ENCODE assay signal across 26 mouse cellular contexts in the genomic region with DNA sequence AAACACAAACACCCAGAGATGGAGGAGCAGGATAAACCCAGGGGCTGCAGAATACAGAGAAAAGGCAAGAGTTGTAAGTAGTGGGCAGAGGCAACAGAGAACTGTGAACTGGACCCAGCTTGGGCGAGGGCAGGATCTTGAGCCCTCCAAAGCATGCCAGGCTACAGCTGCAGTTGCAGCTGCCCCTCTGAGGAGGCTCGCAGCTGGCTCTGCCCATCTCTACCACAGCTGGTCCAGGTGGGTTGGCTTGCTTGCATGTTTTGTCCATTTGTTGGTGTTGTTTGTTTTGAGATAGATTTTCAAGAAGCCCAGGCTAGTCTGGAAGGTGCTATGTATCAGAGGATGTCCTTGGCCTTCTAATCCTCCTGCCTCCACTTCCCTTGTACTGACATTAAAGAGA. TPM values are rescaled to one million over a fixed set of nuclear protein-coding genes. Genes with fewer than 3 reads are reported as not detected.
DNase-seq lines count a peak whose midpoint lies in the region; ATAC-seq and TF ChIP-seq lines count a peak whose summit lies in the region.
"Had no signal": no experiment of that assay in that cellular context is flagged by ENCODE, and none has a peak within 500 bp of the region (broad histone marks: within the 10 kb centered on the region; RNA-seq: fewer than 3 reads in every experiment).

No protein-coding gene starts in this region.

- 82% methylated on average over 2 of the region's 2 CpGs for WGBS in intestine, embryonic 16.5 days
- WGBS in intestine, postnatal 0 days, result 97% methylated on average over 2 of the region's 2 CpGs
- 68% methylated on average over 2 of the region's 2 CpGs for WGBS in limb, embryonic 14.5 days

- H3K4me3 ChIP-seq in intestine, embryonic 16.5 days (ENCODE audit: low read length), result no peak overlapping the region
- H3K4me3 ChIP-seq in intestine, postnatal 0 days (ENCODE audit: low read depth, low read length), result no peak overlapping the region
- H3K4me3 ChIP-seq in C2C12 (ENCODE audit: insufficient read depth, poor library complexity, severe bottlenecking), result no peak overlapping the region
- no peak overlapping the region for H3K4me3 ChIP-seq in limb, embryonic 14.5 days (replicated peaks; ENCODE audit: low read length)
- H3K4me3 ChIP-seq: hindbrain, embryonic 13.5 days; limb, embryonic 15.5 days; liver, embryonic 13.5 days; neural tube, embryonic 12.5 days had no signal

- H3K79me2 ChIP-seq in C2C12 (ENCODE audit: control insufficient read depth, insufficient read depth), result no peaks in the 10 kb centered on the region

- H3K4me2 ChIP-seq in intestine, embryonic 16.5 days (ENCODE audit: low read depth, low read length), result no peak overlapping the region
- no peak overlapping the region for H3K4me2 ChIP-seq in intestine, postnatal 0 days (replicated peaks; ENCODE audit: low read depth)
- H3K4me2 ChIP-seq in limb, embryonic 14.5 days (replicated peaks; ENCODE audit: low read depth, low read length, severe bottlenecking), result no peak overlapping the region
- H3K4me2 ChIP-seq: heart, embryonic 11.5 days; hindbrain, embryonic 13.5 days; limb, embryonic 15.5 days; liver, embryonic 13.5 days; neural tube, embryonic 12.5 days had no signal

- no peak for TF ChIP-seq CTCF in intestine, postnatal 0 days (IDR thresholded peaks at IDR 0.05; ENCODE audit: low read depth)
- no peak for TF ChIP-seq CTCF in C2C12 (IDR thresholded peaks at IDR 0.05; ENCODE audit: control insufficient read depth, insufficient read depth, insufficient read length)

- no peaks in the 10 kb centered on the region for H3K9me3 ChIP-seq in intestine, embryonic 16.5 days (ENCODE audit: control insufficient read depth, low read length)
- no peaks in the 10 kb centered on the region for H3K9me3 ChIP-seq in intestine, postnatal 0 days (ENCODE audit: control insufficient read depth)
- H3K9me3 ChIP-seq in limb, embryonic 14.5 days (ENCODE audit: control insufficient read depth, low read length), result no peaks in the 10 kb centered on the region
- H3K9me3 ChIP-seq: hindbrain, embryonic 13.5 days; limb, embryonic 15.5 days; liver, embryonic 13.5 days; neural tube, embryonic 12.5 days had no signal

- H3K27me3 ChIP-seq in intestine, embryonic 16.5 days (replicated peaks; ENCODE audit: control insufficient read depth, insufficient read depth, low read length), result no peaks in the 10 kb centered on the region
- no peaks in the 10 kb centered on the region for H3K27me3 ChIP-seq in intestine, postnatal 0 days (replicated peaks; ENCODE audit: control insufficient read depth, insufficient read depth, low read length)
- H3K27me3 ChIP-seq in C2C12 (ENCODE audit: control insufficient read depth, insufficient read depth, insufficient read length), result no peaks in the 10 kb centered on the region
- no peaks in the 10 kb centered on the region for H3K27me3 ChIP-seq in limb, embryonic 14.5 days (ENCODE audit: control insufficient read depth, insufficient read depth, low read length)
- H3K27me3 ChIP-seq: limb, embryonic 15.5 days had no signal

- no peak overlapping the region for H3ac ChIP-seq in C2C12 (ENCODE audit: control insufficient read depth, insufficient read length, low read depth)

- TF ChIP-seq POLR2A in limb, embryonic 14.5 days (IDR thresholded peaks at IDR 0.05; ENCODE audit: borderline replicate concordance, extremely low read depth, insufficient read depth, insufficient read length), result no peak

- H3K27ac ChIP-seq in intestine, embryonic 16.5 days (ENCODE audit: low read length), result no peak overlapping the region
- H3K27ac ChIP-seq in intestine, postnatal 0 days (ENCODE audit: low read depth, low read length), result no peak overlapping the region
- no peak overlapping the region for H3K27ac ChIP-seq in limb, embryonic 14.5 days (replicated peaks; ENCODE audit: low read depth, low read length)
- H3K27ac ChIP-seq: hindbrain, embryonic 13.5 days; liver, embryonic 13.5 days; neural tube, embryonic 12.5 days had no signal

- H3K79me3 ChIP-seq in C2C12 (ENCODE audit: low read depth), result no peaks in the 10 kb centered on the region

- peaks cover 19% of the 10 kb centered on the region for H3K4me1 ChIP-seq in intestine, embryonic 16.5 days (ENCODE audit: control insufficient read depth, insufficient read depth, low read length)
- H3K4me1 ChIP-seq in intestine, postnatal 0 days (replicated peaks; ENCODE audit: control insufficient read depth, insufficient read depth, low read length), result 0 out of 2 replicates have a peak, but pooled peaks cover 4% of the 10 kb centered on the region
- peaks cover 9% of the 10 kb centered on the region; the same call in 1 of the 2 replicates for H3K4me1 ChIP-seq in limb, embryonic 14.5 days (ENCODE audit: control insufficient read depth, insufficient read depth, low read length)

- 0 out of 2 replicates have a peak overlapping the region, but pooled peaks have one; percentile 8 for H3K9ac ChIP-seq in intestine, embryonic 16.5 days (ENCODE audit: low read depth, low read length)
- H3K9ac ChIP-seq in intestine, postnatal 0 days (ENCODE audit: low read depth, low read length), result no peak overlapping the region
- H3K9ac ChIP-seq in limb, embryonic 14.5 days (ENCODE audit: low read depth, low read length, severe bottlenecking), result no peak overlapping the region
- H3K9ac ChIP-seq: hindbrain, embryonic 13.5 days; limb, embryonic 15.5 days; liver, embryonic 13.5 days; neural tube, embryonic 12.5 days had no signal

- no peak for ATAC-seq in intestine, embryonic 16.5 days
- no peak for ATAC-seq in intestine, postnatal 0 days
- no peak for ATAC-seq in limb, embryonic 14.5 days (ENCODE audit: low FRiP score, low read depth)
- ATAC-seq: lung, postnatal 0 days; midbrain, embryonic 16.5 days had no signal

- DNase-seq in brain, adult 2 months (ENCODE audit: low read depth, low spot score), result peak; percentile 16
- DNase-seq in limb, embryonic 14.5 days (ENCODE audit: low spot score), result peak; percentile 12
- DNase-seq in embryo, embryonic 11 days, result no peak
- DNase-seq in urinary bladder, postnatal 10 days (ENCODE audit: low spot score), result no peak
- DNase-seq: adrenal gland, postnatal 25 days; cerebellum, adult 18-20 months; cerebellum, postnatal 10 days; gastrocnemius, postnatal 14 days; heart, postnatal 36 days; kidney, adult 18-20 months; kidney, postnatal 25 days; liver, embryonic 13.5 days; lung, adult 18-20 months; lung, postnatal 4 days; right cerebral cortex, adult 18-20 months; spleen, adult 18-20 months; thymus, postnatal 14 days had no signal

- no peaks in the 10 kb centered on the region for H3K36me3 ChIP-seq in intestine, embryonic 16.5 days (ENCODE audit: control insufficient read depth, insufficient read depth, low read length)
- no peaks in the 10 kb centered on the region for H3K36me3 ChIP-seq in intestine, postnatal 0 days (ENCODE audit: control insufficient read depth, insufficient read depth)
- no peaks in the 10 kb centered on the region for H3K36me3 ChIP-seq in C2C12 (ENCODE audit: control insufficient read depth, insufficient read depth)
- no peaks in the 10 kb centered on the region for H3K36me3 ChIP-seq in limb, embryonic 14.5 days (ENCODE audit: control insufficient read depth, insufficient read depth, low read length)
- H3K36me3 ChIP-seq: hindbrain, embryonic 13.5 days; limb, embryonic 15.5 days; liver, embryonic 13.5 days; neural tube, embryonic 12.5 days had no signal

TF ChIP-seq in C2C12, 6 proteins besides CTCF, POLR2A, EP300 and RAD21:
- TF ChIP-seq MYOD1 (IDR thresholded peaks at IDR 0.05; ENCODE audit: control insufficient read depth, insufficient read length, low read depth) (peak; percentile 29), USF1 (IDR thresholded peaks at IDR 0.05; ENCODE audit: low read depth) (no peak)
TF ChIP-seq in C2C12: peak in this region for 1.

RNA-seq across cellular contexts. Expression of gene Irs2, which starts 56.0 kb away (rescaled TPM):
- 4.4 and 4.7 TPM in 2 replicates for polyA plus RNA-seq in intestine, embryonic 16.5 days (2015; fragmentation: Nextera tagmentation; extraction: Ambion mirVana)
- 6.0 and 7.7 TPM in 2 replicates for polyA plus RNA-seq in intestine, postnatal 0 days (2015; fragmentation: Nextera tagmentation; extraction: Ambion mirVana)
- polyA plus RNA-seq in C2C12 (2012; fragmentation: generic; extraction: Trizol), result 2.3 TPM
- 14.4 and 21.3 TPM in 2 replicates for polyA plus RNA-seq in limb, embryonic 14.5 days (2012; rRNA removed)
- 9.7 and 11.8 TPM in 2 replicates for polyA plus RNA-seq in limb, embryonic 14.5 days (2014; fragmentation: Nextera tagmentation; extraction: Ambion mirVana)

Comparison
In these comparisons a context has a peak if more than half of its experiments do, and no peak if none do; other contexts are left out.
1. DNase-seq: peak in brain, adult 2 months (single experiment) and limb, embryonic 14.5 days (single experiment); none in embryo, embryonic 11 days (single experiment) and urinary bladder, postnatal 10 days (single experiment).